Mouse (Mus musculus): ENCODE data around the gene Nr5a2. TPM values are rescaled to one million over a fixed set of nuclear protein-coding genes. Genes with fewer than 3 reads are reported as not detected.

Gene Nr5a2
- polyA plus RNA-seq, 1 experiment from 2014 or later: 3.1 TPM

- TF ChIP-seq EP300 (IDR thresholded peaks at IDR 0.05; ENCODE audit: low read depth): no peak
- no peak for TF ChIP-seq CTCF (IDR thresholded peaks at IDR 0.05; ENCODE audit: low read depth)
- H3K4me1 ChIP-seq (ENCODE audit: insufficient read depth): peaks cover 6% of the 10 kb centered on the region; the same call in 1 of the 2 replicates
- H3K27me3 ChIP-seq (ENCODE audit: insufficient read depth, low read length): no peaks in the 10 kb centered on the region
- no peak overlapping the region for H3K9ac ChIP-seq (replicated peaks)
- peak; percentile 54 for ATAC-seq
- WGBS (ENCODE audit: insufficient replicate concordance): 60% methylated on average over 12 of the region's 12 CpGs
- H3K4me2 ChIP-seq (ENCODE audit: low read depth, low read length): peak overlapping the region; percentile 24; the same call in 1 of the 2 replicates
- DNase-seq: no peak
- H3K4me3 ChIP-seq (ENCODE audit: low read depth, low read length): no peak overlapping the region
- H3K9me3 ChIP-seq (ENCODE audit: low read length): no peaks in the 10 kb centered on the region
- peak overlapping the region; percentile 69 for H3K27ac ChIP-seq (ENCODE audit: low read depth)
- no peaks in the 10 kb centered on the region for H3K36me3 ChIP-seq (replicated peaks; ENCODE audit: insufficient read depth, low read length)
Measured at GRCm38 (mm10) chr1:136910741-136911593, 49.3 kb downstream of the Nr5a2 start.

GRCm38 (mm10) chr1:136910144-136910543 lies 50.1 kb downstream of the Nr5a2 start:
- peak overlapping the region; percentile 19 for H3K27ac ChIP-seq (ENCODE audit: low read depth)
- DNase-seq (peak; percentile 28), ATAC-seq (peak; percentile 83)
- peak overlapping the region; percentile 24; the same call in 1 of the 2 replicates for H3K4me2 ChIP-seq (ENCODE audit: low read depth, low read length)
- no peaks in the 10 kb centered on the region for H3K27me3 ChIP-seq (ENCODE audit: insufficient read depth, low read length)
- H3K4me3 ChIP-seq (ENCODE audit: low read depth, low read length): no peak overlapping the region
- no peaks in the 10 kb centered on the region for H3K9me3 ChIP-seq (ENCODE audit: low read length)
- H3K4me1 ChIP-seq (ENCODE audit: insufficient read depth): peaks cover 3% of the 10 kb centered on the region; the same call in 1 of the 2 replicates
- no peak overlapping the region for H3K9ac ChIP-seq (replicated peaks)
- no peak for TF ChIP-seq EP300 (IDR thresholded peaks at IDR 0.05; ENCODE audit: low read depth)
- TF ChIP-seq CTCF (IDR thresholded peaks at IDR 0.05; ENCODE audit: low read depth): no peak
- WGBS (ENCODE audit: insufficient replicate concordance): 60% methylated on average over 12 of the region's 12 CpGs
- no peaks in the 10 kb centered on the region for H3K36me3 ChIP-seq (replicated peaks; ENCODE audit: insufficient read depth, low read length)

- no peak overlapping the region for H3K4me2 ChIP-seq (ENCODE audit: low read depth, low read length)
- DNase-seq (no peak), ATAC-seq (no peak)
- H3K9ac ChIP-seq (replicated peaks): no peak overlapping the region
- TF ChIP-seq EP300 (IDR thresholded peaks at IDR 0.05; ENCODE audit: low read depth) (no peak), CTCF (IDR thresholded peaks at IDR 0.05; ENCODE audit: low read depth) (no peak)
- H3K27ac ChIP-seq (ENCODE audit: low read depth): peak overlapping the region; percentile 19; the same call in 1 of the 2 replicates
- WGBS (ENCODE audit: insufficient replicate concordance): 83% methylated on average over 6 of the region's 6 CpGs
- H3K27me3 ChIP-seq (ENCODE audit: insufficient read depth, low read length): no peaks in the 10 kb centered on the region
- H3K4me1 ChIP-seq (ENCODE audit: insufficient read depth): peaks cover 3% of the 10 kb centered on the region; the same call in 1 of the 2 replicates
- no peaks in the 10 kb centered on the region for H3K9me3 ChIP-seq (ENCODE audit: low read length)
- H3K4me3 ChIP-seq (ENCODE audit: low read depth, low read length): no peak overlapping the region
- H3K36me3 ChIP-seq (replicated peaks; ENCODE audit: insufficient read depth, low read length): no peaks in the 10 kb centered on the region
Measured at GRCm38 (mm10) chr1:136909494-136910037, 50.7 kb downstream of the Nr5a2 start.

GRCm38 (mm10) chr1:136898130-136898529 lies 62.1 kb downstream of the Nr5a2 start:
- DNase-seq (no peak), ATAC-seq (no peak)
- Histone ChIP-seq H3K9me3 (ENCODE audit: low read length) (no peaks in the 10 kb centered on the region), H3K4me3 (ENCODE audit: low read depth, low read length) (no peak overlapping the region), H3K4me2 (ENCODE audit: low read depth, low read length) (no peak overlapping the region), H3K27ac (ENCODE audit: low read depth) (no peak overlapping the region), H3K9ac (replicated peaks) (no peak overlapping the region), H3K4me1 (ENCODE audit: insufficient read depth) (peaks cover 12% of the 10 kb centered on the region), H3K27me3 (ENCODE audit: insufficient read depth, low read length) (no peaks in the 10 kb centered on the region), H3K36me3 (replicated peaks; ENCODE audit: insufficient read depth, low read length) (no peaks in the 10 kb centered on the region)
- 68% methylated on average over 4 of the region's 4 CpGs for WGBS (ENCODE audit: insufficient replicate concordance)
- no peak for TF ChIP-seq CTCF (IDR thresholded peaks at IDR 0.05; ENCODE audit: low read depth)
- TF ChIP-seq EP300 (IDR thresholded peaks at IDR 0.05; ENCODE audit: low read depth): no peak

- no peak overlapping the region for H3K4me2 ChIP-seq (ENCODE audit: low read depth, low read length)
- H3K4me3 ChIP-seq (ENCODE audit: low read depth, low read length): no peak overlapping the region
- peaks cover 15% of the 10 kb centered on the region for H3K4me1 ChIP-seq (ENCODE audit: insufficient read depth)
- no peak overlapping the region for H3K9ac ChIP-seq (replicated peaks)
- 35% methylated on average over 6 of the region's 6 CpGs for WGBS (ENCODE audit: insufficient replicate concordance)
- ATAC-seq: no peak
- no peaks in the 10 kb centered on the region for H3K27me3 ChIP-seq (ENCODE audit: insufficient read depth, low read length)
- no peaks in the 10 kb centered on the region for H3K9me3 ChIP-seq (ENCODE audit: low read length)
- H3K27ac ChIP-seq (ENCODE audit: low read depth): peak overlapping the region; percentile 68
- TF ChIP-seq CTCF (IDR thresholded peaks at IDR 0.05; ENCODE audit: low read depth): no peak
- TF ChIP-seq EP300 (IDR thresholded peaks at IDR 0.05; ENCODE audit: low read depth): no peak
- H3K36me3 ChIP-seq (replicated peaks; ENCODE audit: insufficient read depth, low read length): no peaks in the 10 kb centered on the region
- no peak for DNase-seq
Measured at GRCm38 (mm10) chr1:136896351-136896750, 63.9 kb downstream of the Nr5a2 start.

- ATAC-seq (peak; percentile 95), DNase-seq (peak; percentile 21)
- TF ChIP-seq CTCF (IDR thresholded peaks at IDR 0.05; ENCODE audit: low read depth) (no peak), EP300 (IDR thresholded peaks at IDR 0.05; ENCODE audit: low read depth) (no peak)
- Histone ChIP-seq H3K4me3 (ENCODE audit: low read depth, low read length) (no peak overlapping the region), H3K36me3 (replicated peaks; ENCODE audit: insufficient read depth, low read length) (no peaks in the 10 kb centered on the region), H3K9ac (replicated peaks) (no peak overlapping the region), H3K27ac (ENCODE audit: low read depth) (peak overlapping the region; percentile 88), H3K27me3 (ENCODE audit: insufficient read depth, low read length) (no peaks in the 10 kb centered on the region), H3K4me2 (ENCODE audit: low read depth, low read length) (no peak overlapping the region), H3K9me3 (ENCODE audit: low read length) (no peaks in the 10 kb centered on the region), H3K4me1 (ENCODE audit: insufficient read depth) (peaks cover 15% of the 10 kb centered on the region)
- whole genome bisulfite sequencing (ENCODE audit: insufficient replicate concordance): 63% methylated on average over 8 of the region's 8 CpGs
Measured at GRCm38 (mm10) chr1:136895877-136896276, 64.4 kb downstream of the Nr5a2 start.

Measured in liver, postnatal 0 days (tissue).